Mouse (Mus musculus): ENCODE data around the gene Dcdc2b.

DNA sequence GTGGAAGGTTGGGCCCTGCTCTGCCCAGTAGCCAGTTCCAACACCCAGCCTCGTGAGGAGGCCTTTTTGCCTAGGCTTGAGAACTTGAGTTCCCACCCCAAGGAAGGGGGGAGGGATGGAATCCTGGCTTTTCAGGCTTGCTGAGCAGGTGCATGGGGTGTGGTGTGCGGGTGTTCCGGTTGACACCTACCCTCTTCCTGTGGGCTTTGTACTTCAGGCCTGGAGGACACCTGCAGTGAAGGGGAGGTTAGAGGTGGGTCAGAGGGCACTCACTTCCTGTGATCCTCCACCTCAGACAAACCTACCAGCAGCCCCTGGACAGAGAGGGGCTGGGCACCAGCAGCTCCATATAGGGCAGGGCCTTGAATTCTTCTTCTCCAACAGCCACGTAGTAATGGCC is 4.0 kb downstream of the Dcdc2b start:
- TF ChIP-seq POLR2A (IDR thresholded peaks at IDR 0.05; ENCODE audit: insufficient read depth, low read depth, low read length) (no peak), CTCF (IDR thresholded peaks at IDR 0.05) (no peak)

Measured in heart, adult 2 months (tissue).